Mouse (Mus musculus) hindbrain, embryonic 14.5 days (tissue): ENCODE data around the gene Laptm5. TPM values are rescaled to one million over a fixed set of nuclear protein-coding genes. Genes with fewer than 3 reads are reported as not detected.

Experiments
- ATAC-seq: fragments of 200-750 bp; cut with Nextera tagmentation; 2 replicates; pipeline ENCODE4 v1.8.0; 2017; ENCODE audit warnings: moderate number of reproducible peaks, mild to moderate bottlenecking, moderate TSS enrichment, moderate library complexity; ENCODE audit not compliant: low FRiP score
- DNase-seq: peaks from one replicate; pipeline ENCODE4 v3.0.0-alpha.2; 2015; ENCODE audit warnings: low spot score
- H3K27ac ChIP-seq: fragments of 300-500 bp; sonication (generic); 2 replicates; pipeline ENCODE4 v1.5.1; 2014; ENCODE audit warnings: mild to moderate bottlenecking, moderate library complexity
- H3K27me3 ChIP-seq: fragments of 300-500 bp; sonication (generic); 2 replicates; pipeline ENCODE4 v1.6.1; 2014; ENCODE audit warnings: mild to moderate bottlenecking, low read length, mixed read lengths; ENCODE audit not compliant: control insufficient read depth, insufficient read depth
- H3K36me3 ChIP-seq: fragments of 300-500 bp; sonication (generic); replicated peaks from 2 replicates; pipeline ENCODE4 v1.6.1; 2014; ENCODE audit not compliant: control insufficient read depth, insufficient read depth
- H3K4me1 ChIP-seq: fragments of 300-500 bp; sonication (generic); replicated peaks from 2 replicates; pipeline ENCODE4 v1.6.1; 2014; ENCODE audit warnings: antibody characterized with exemption, low read length, mixed read lengths; ENCODE audit not compliant: control insufficient read depth, insufficient read depth
- H3K4me2 ChIP-seq: fragments of 300-500 bp; sonication (generic); replicated peaks from 2 replicates; pipeline ENCODE4 v1.6.1; 2014; ENCODE audit warnings: mild to moderate bottlenecking, moderate library complexity
- H3K4me3 ChIP-seq: fragments of 300-500 bp; sonication (generic); replicated peaks from 2 replicates; pipeline ENCODE4 v1.5.1; 2014; ENCODE audit warnings: mild to moderate bottlenecking, low read length
- H3K9ac ChIP-seq: fragments of 300-500 bp; sonication (generic); 2 replicates; pipeline ENCODE4 v1.6.1; 2014
- H3K9me3 ChIP-seq: fragments of 300-500 bp; sonication (generic); 2 replicates; pipeline ENCODE4 v1.6.1; 2016; ENCODE audit warnings: low read length; ENCODE audit not compliant: control insufficient read depth
- WGBS: fragments of 180-500 bp; shearing (Covaris S2); extraction: QIAGEN DNeasy Blood & Tissue Kit; methylation state at CpG from one replicate; pipeline ENCODE4 v1.1.7; 2014; 5-methylcytosine and 5-hydroxymethylcytosine counted together
- polyA plus RNA-seq: library from polyadenylated mRNA; unstranded; fragments of >200 nt; fragmentation: Nextera tagmentation; extraction: Ambion mirVana; gene quantifications from 2 replicates; pipeline ENCODE4 v1.2.1, GENCODE M21; 2014

The Laptm5 gene
- polyA plus RNA-seq, 1 experiment from 2014 or later, result 37.4 TPM

GRCm38 (mm10) chr4:130892001-130892587, 20.8 kb upstream of the Laptm5 start:
- Histone ChIP-seq H3K9ac (no peak overlapping the region), H3K4me3 (no peak overlapping the region), H3K36me3 (no peaks in the 10 kb centered on the region), H3K4me2 (no peak overlapping the region), H3K9me3 (no peaks in the 10 kb centered on the region), H3K27me3 (0 out of 2 replicates have a peak, but pooled peaks cover 3% of the 10 kb centered on the region), H3K27ac (no peak overlapping the region), H3K4me1 (peaks cover 5% of the 10 kb centered on the region; the same call in 1 of the 2 replicates)
- DNase-seq (peak; percentile 92), ATAC-seq (no peak)
- WGBS, result 41% methylated on average over 17 of the region's 17 CpGs

DNA sequence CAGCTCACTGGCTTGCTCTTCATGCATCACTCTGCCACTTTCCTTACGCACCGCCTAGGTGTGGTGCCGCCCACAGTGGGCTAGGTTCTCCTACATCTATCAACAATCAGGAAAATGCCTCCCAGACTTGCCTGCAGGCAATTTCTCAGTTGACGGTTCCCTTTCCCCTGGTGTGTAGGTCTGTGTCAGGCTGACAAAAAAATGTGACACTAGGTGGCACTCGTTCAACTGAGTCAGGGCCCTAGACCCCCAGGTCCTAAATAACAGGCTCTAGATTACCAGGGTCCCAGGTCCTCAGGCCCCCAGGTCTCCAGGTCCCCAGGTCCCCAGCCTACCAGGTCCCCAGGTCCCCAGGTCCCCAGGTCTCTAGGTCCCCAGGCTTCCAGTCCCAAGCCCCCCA, 19.2 kb upstream of the Laptm5 start:
- Histone ChIP-seq H3K4me3 (no peak overlapping the region), H3K9ac (no peak overlapping the region), H3K27ac (no peak overlapping the region), H3K36me3 (no peaks in the 10 kb centered on the region), H3K4me2 (no peak overlapping the region), H3K4me1 (no peaks in the 10 kb centered on the region), H3K9me3 (no peaks in the 10 kb centered on the region), H3K27me3 (0 out of 2 replicates have a peak, but pooled peaks cover 3% of the 10 kb centered on the region)
- 69% methylated on average over 5 of the region's 5 CpGs for WGBS
- DNase-seq (no peak), ATAC-seq (no peak)

DNA sequence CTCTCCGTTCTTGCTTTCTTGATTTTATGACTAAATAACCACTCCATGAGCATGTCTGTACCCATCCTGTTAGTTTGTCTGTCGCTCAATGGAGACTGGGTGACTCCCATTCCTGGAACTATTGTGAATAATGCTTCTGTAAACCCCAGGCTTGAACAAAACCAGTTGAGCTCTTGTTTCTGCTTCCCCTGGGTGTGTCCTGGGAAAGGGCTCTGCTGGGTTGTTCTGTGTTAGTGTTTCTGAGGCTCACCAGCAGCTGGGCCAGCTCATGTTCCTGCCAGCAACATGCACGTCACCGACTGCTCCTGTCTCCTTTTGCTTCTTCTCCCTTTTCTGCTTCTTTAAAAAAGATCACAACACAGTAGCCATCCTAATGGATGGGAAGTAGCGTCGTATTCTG, 17.2 kb upstream of the Laptm5 start:
- no peak overlapping the region for H3K9ac ChIP-seq
- WGBS, result 86% methylated on average over 6 of the region's 6 CpGs
- no peak overlapping the region for H3K4me3 ChIP-seq
- no peak overlapping the region for H3K27ac ChIP-seq
- H3K27me3 ChIP-seq, result no peaks in the 10 kb centered on the region
- H3K4me1 ChIP-seq, result no peaks in the 10 kb centered on the region
- ATAC-seq, result no peak
- H3K36me3 ChIP-seq, result no peaks in the 10 kb centered on the region
- H3K9me3 ChIP-seq, result no peaks in the 10 kb centered on the region
- no peak overlapping the region for H3K4me2 ChIP-seq
- no peak for DNase-seq

GRCm38 (mm10) chr4:130896372-130896771, 16.6 kb upstream of the Laptm5 start:
- Histone ChIP-seq H3K4me1 (no peaks in the 10 kb centered on the region), H3K36me3 (no peaks in the 10 kb centered on the region), H3K27ac (no peak overlapping the region), H3K4me2 (no peak overlapping the region), H3K27me3 (no peaks in the 10 kb centered on the region), H3K4me3 (no peak overlapping the region), H3K9ac (no peak overlapping the region), H3K9me3 (no peaks in the 10 kb centered on the region)
- ATAC-seq (no peak), DNase-seq (no peak)
- 85% methylated on average over 2 of the region's 2 CpGs for WGBS

DNA sequence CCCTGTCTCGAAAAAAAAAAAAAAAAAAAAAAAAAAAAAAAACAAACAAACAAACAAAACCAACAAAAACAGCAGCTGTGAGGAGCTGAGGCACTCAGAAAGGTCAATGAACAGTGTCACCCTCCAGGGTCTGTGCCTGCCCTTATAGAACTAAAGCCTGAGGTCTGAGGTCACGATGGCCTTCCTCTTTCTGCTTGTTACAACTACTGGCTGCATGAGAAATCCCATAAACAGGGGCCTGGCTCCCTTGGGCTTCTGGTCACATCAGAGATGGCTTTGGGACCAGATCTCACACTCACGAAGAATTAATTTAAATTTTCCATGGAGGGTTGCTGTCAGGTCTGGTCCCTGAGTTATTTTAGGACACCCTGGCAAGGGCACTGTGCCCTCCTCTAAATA, 13.5 kb upstream of the Laptm5 start:
- no peaks in the 10 kb centered on the region for H3K4me1 ChIP-seq
- H3K27me3 ChIP-seq, result no peaks in the 10 kb centered on the region
- ATAC-seq (no peak), DNase-seq (no peak)
- no peak overlapping the region for H3K9ac ChIP-seq
- no peaks in the 10 kb centered on the region for H3K9me3 ChIP-seq
- no peak overlapping the region for H3K4me3 ChIP-seq
- no peaks in the 10 kb centered on the region for H3K36me3 ChIP-seq
- WGBS, result 80% methylated on average over 2 of the region's 3 CpGs
- H3K4me2 ChIP-seq, result no peak overlapping the region
- H3K27ac ChIP-seq, result no peak overlapping the region

- H3K27ac ChIP-seq, result no peak overlapping the region
- H3K4me2 ChIP-seq, result no peak overlapping the region
- H3K27me3 ChIP-seq, result no peaks in the 10 kb centered on the region
- H3K36me3 ChIP-seq, result no peaks in the 10 kb centered on the region
- H3K4me3 ChIP-seq, result no peak overlapping the region
- ATAC-seq (no peak), DNase-seq (no peak)
- no peaks in the 10 kb centered on the region for H3K4me1 ChIP-seq
- H3K9me3 ChIP-seq, result no peaks in the 10 kb centered on the region
- no peak overlapping the region for H3K9ac ChIP-seq
- 80% methylated on average over 6 of the region's 6 CpGs for WGBS
These were observed 13.0 kb upstream of the Laptm5 start for GRCm38 (mm10) chr4:130899782-130900427.

DNA sequence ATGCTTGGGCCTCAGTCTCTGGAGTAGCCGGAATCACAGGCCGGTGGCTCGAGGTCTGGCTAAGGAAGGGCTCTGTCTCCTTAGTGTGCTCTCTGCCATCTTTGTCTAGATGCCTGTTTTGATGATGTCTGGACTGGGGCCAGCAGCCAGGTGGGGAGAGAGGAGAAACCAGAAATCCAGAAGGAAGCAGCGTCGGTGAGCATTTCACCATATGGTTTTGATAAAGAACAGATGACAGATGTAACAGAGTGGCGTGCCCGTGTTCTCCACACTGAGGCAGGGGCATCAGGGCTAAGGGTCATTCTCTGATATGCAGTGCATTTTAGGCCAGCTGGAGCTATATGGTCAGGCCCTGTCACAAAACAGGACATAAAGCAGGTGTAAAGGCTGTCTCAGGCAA, 12.2 kb upstream of the Laptm5 start:
- Histone ChIP-seq H3K27me3 (no peaks in the 10 kb centered on the region), H3K4me1 (no peaks in the 10 kb centered on the region), H3K4me2 (no peak overlapping the region), H3K27ac (no peak overlapping the region), H3K4me3 (no peak overlapping the region), H3K9ac (no peak overlapping the region), H3K36me3 (no peaks in the 10 kb centered on the region), H3K9me3 (no peaks in the 10 kb centered on the region)
- ATAC-seq (no peak), DNase-seq (no peak)
- WGBS, result 65% methylated on average over 7 of the region's 7 CpGs

DNA sequence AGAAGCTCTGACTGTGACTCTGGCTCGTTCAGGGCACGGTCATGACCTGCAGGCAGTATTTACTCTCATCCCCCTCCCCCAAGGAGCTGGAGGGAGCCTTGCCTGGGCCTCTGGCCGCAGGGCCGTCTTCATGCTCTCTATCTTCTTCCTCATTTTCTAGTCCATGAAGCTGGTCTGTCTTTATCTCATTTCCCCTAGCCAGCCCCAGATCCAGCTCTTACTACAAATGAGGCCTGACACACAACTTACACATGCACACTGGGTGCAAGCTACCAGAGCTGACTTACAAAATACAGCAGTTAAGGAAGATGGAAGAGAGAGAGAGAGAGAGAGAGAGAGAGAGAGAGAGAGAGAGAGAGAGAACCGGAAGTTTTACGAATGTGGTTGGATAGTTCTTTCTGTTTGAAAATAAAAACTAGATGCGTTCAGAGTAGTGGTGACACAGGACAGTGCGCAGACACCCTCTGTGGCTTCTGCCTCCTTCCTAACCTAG, 10.6 kb upstream of the Laptm5 start:
- Histone ChIP-seq H3K4me1 (no peaks in the 10 kb centered on the region), H3K4me2 (no peak overlapping the region), H3K27ac (no peak overlapping the region), H3K9me3 (no peaks in the 10 kb centered on the region), H3K4me3 (no peak overlapping the region), H3K27me3 (no peaks in the 10 kb centered on the region), H3K36me3 (no peaks in the 10 kb centered on the region), H3K9ac (no peak overlapping the region)
- ATAC-seq, result no peak
- 65% methylated on average over 8 of the region's 8 CpGs for WGBS
- no peak for DNase-seq

DNA sequence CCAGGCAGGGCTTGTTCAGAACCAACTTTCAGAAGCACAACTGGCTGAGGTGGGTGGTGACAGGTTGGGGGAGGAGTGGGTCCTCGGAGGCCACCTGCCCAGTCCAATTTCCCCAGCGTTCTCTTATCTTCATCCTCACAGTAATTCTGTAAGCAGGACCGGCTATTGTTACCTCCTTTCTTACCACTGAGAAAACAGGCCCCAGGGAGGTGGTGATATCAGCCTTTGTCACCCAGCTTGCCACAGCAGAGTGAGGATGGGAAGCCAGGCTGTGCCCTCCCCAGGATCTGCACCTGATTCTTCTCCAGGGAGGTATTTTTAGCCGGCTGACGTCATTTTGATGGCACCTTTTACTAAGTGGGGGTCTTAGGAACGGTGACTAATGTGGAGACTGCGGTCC, 7.9 kb upstream of the Laptm5 start:
- H3K27ac ChIP-seq, result no peak overlapping the region
- H3K4me1 ChIP-seq, result no peaks in the 10 kb centered on the region; the same call in 1 of the 2 replicates
- no peak overlapping the region for H3K4me2 ChIP-seq
- DNase-seq, result no peak
- H3K4me3 ChIP-seq, result no peak overlapping the region
- H3K36me3 ChIP-seq, result no peaks in the 10 kb centered on the region
- H3K27me3 ChIP-seq, result no peaks in the 10 kb centered on the region
- 72% methylated on average over 7 of the region's 7 CpGs for WGBS
- H3K9ac ChIP-seq, result no peak overlapping the region
- ATAC-seq, result no peak
- no peaks in the 10 kb centered on the region for H3K9me3 ChIP-seq
